Mouse (Mus musculus) CH12.LX (cell line): Measurements from ENCODE around the gene Foxa2.

Source experiments
- CHD2 ChIP-seq: IDR thresholded peaks from 2 replicates; pipeline ENCODE4 v1.6.1; 2011; ENCODE audit warnings: low read length, improper control_type of control experiment
- MYC ChIP-seq: IDR thresholded peaks from 2 replicates; pipeline ENCODE4 v1.6.1; 2011; ENCODE audit warnings: low read depth, mild to moderate bottlenecking, improper control_type of control experiment, low read length

GRCm38 (mm10) chr2:148045937-148046798, 601 bp downstream of the Foxa2 start:
- TF ChIP-seq MYC (no peak), CHD2 (no peak)
